Mouse (Mus musculus) midbrain, embryonic 15.5 days (tissue): ENCODE data around the gene S1pr4. TPM values are rescaled to one million over a fixed set of nuclear protein-coding genes. Genes with fewer than 3 reads are reported as not detected.

Source experiments
- ATAC-seq: fragments of 200-750 bp; cut with Nextera tagmentation; replicated peaks from 2 replicates; pipeline ENCODE4 v1.8.0; 2017; ENCODE audit warnings: moderate TSS enrichment
- H3K27ac ChIP-seq: fragments of 300-500 bp; sonication (generic); 2 replicates; pipeline ENCODE4 v1.5.1; 2015; ENCODE audit warnings: mild to moderate bottlenecking, inconsistent platforms
- H3K27me3 ChIP-seq: fragments of 300-500 bp; sonication (generic); replicated peaks from 2 replicates; pipeline ENCODE4 v1.6.1; 2015; ENCODE audit warnings: inconsistent platforms
- H3K36me3 ChIP-seq: fragments of 300-500 bp; sonication (generic); replicated peaks from 2 replicates; pipeline ENCODE4 v1.6.1; 2015; ENCODE audit warnings: inconsistent platforms
- H3K4me1 ChIP-seq: fragments of 300-500 bp; sonication (generic); 2 replicates; pipeline ENCODE4 v1.6.1; 2015; ENCODE audit warnings: inconsistent platforms
- H3K4me2 ChIP-seq: fragments of 300-500 bp; sonication (generic); 2 replicates; pipeline ENCODE4 v1.6.1; 2015; ENCODE audit warnings: inconsistent platforms, mild to moderate bottlenecking, moderate library complexity
- H3K4me3 ChIP-seq: fragments of 300-500 bp; sonication (generic); 2 replicates; pipeline ENCODE4 v1.5.1; 2015; ENCODE audit warnings: mild to moderate bottlenecking, inconsistent platforms
- H3K9ac ChIP-seq: fragments of 300-500 bp; sonication (generic); 2 replicates; pipeline ENCODE4 v1.6.1; 2015; ENCODE audit warnings: mild to moderate bottlenecking, inconsistent platforms
- H3K9me3 ChIP-seq: fragments of 300-500 bp; sonication (generic); 2 replicates; pipeline ENCODE4 v1.6.1; 2016; ENCODE audit warnings: inconsistent platforms
- WGBS: fragments of 180-500 bp; shearing (Covaris S2); methylation state at CpG from one replicate; pipeline ENCODE4 v1.1.7; 2015; ENCODE audit warnings: mixed read lengths; 5-methylcytosine and 5-hydroxymethylcytosine counted together
- polyA plus RNA-seq: library from polyadenylated mRNA; unstranded; fragments of >200 nt; fragmentation: Nextera tagmentation; extraction: Ambion mirVana; gene quantifications from 2 replicates; pipeline ENCODE4 v1.2.1, GENCODE M21; 2015

Gene S1pr4
- polyA plus RNA-seq, 1 experiment from 2014 or later: 0.71 TPM

- Histone ChIP-seq H3K27ac (no peak overlapping the region), H3K9me3 (no peaks in the 10 kb centered on the region), H3K4me2 (no peak overlapping the region), H3K9ac (no peak overlapping the region), H3K4me3 (no peak overlapping the region), H3K27me3 (peaks cover 4% of the 10 kb centered on the region; the same call in 1 of the 2 replicates), H3K36me3 (no peaks in the 10 kb centered on the region), H3K4me1 (no peaks in the 10 kb centered on the region)
- no peak for ATAC-seq
- WGBS: 86% methylated on average over 5 of the region's 5 CpGs
These were observed 13.9 kb upstream of the S1pr4 start for GRCm38 (mm10) chr10:81513798-81514197.

GRCm38 (mm10) chr10:81510246-81510810 lies 10.4 kb upstream of the S1pr4 start:
- Histone ChIP-seq H3K4me3 (no peak overlapping the region), H3K27me3 (no peaks in the 10 kb centered on the region; the same call in 1 of the 2 replicates), H3K9ac (no peak overlapping the region), H3K4me2 (no peak overlapping the region), H3K9me3 (no peaks in the 10 kb centered on the region), H3K36me3 (no peaks in the 10 kb centered on the region), H3K4me1 (no peaks in the 10 kb centered on the region), H3K27ac (no peak overlapping the region)
- WGBS: 80% methylated on average over 14 of the region's 14 CpGs
- no peak for ATAC-seq

- 81% methylated on average over 13 of the region's 13 CpGs for WGBS
- Histone ChIP-seq H3K9ac (no peak overlapping the region), H3K4me3 (no peak overlapping the region), H3K4me2 (no peak overlapping the region), H3K27ac (no peak overlapping the region), H3K27me3 (peaks cover 5% of the 10 kb centered on the region; the same call in 1 of the 2 replicates), H3K4me1 (0 out of 2 replicates have a peak, but pooled peaks cover 1% of the 10 kb centered on the region), H3K9me3 (no peaks in the 10 kb centered on the region), H3K36me3 (no peaks in the 10 kb centered on the region)
- ATAC-seq: no peak
These were observed 8.0 kb upstream of the S1pr4 start for GRCm38 (mm10) chr10:81507691-81508489.

GRCm38 (mm10) chr10:81507095-81507494 lies 7.2 kb upstream of the S1pr4 start:
- WGBS: 32% methylated on average over 6 of the region's 6 CpGs
- ATAC-seq: no peak
- Histone ChIP-seq H3K4me1 (0 out of 2 replicates have a peak, but pooled peaks cover 3% of the 10 kb centered on the region), H3K36me3 (no peaks in the 10 kb centered on the region), H3K27me3 (peaks cover 5% of the 10 kb centered on the region; the same call in 1 of the 2 replicates), H3K4me2 (no peak overlapping the region), H3K4me3 (no peak overlapping the region), H3K9me3 (no peaks in the 10 kb centered on the region), H3K9ac (no peak overlapping the region), H3K27ac (no peak overlapping the region)

- H3K36me3 ChIP-seq: no peaks in the 10 kb centered on the region
- 0 out of 2 replicates have a peak, but pooled peaks cover 3% of the 10 kb centered on the region for H3K4me1 ChIP-seq
- H3K27me3 ChIP-seq: peaks cover 5% of the 10 kb centered on the region; the same call in 1 of the 2 replicates
- H3K27ac ChIP-seq: no peak overlapping the region
- no peak overlapping the region for H3K4me3 ChIP-seq
- no peak for ATAC-seq
- H3K4me2 ChIP-seq: no peak overlapping the region
- H3K9ac ChIP-seq: no peak overlapping the region
- no peaks in the 10 kb centered on the region for H3K9me3 ChIP-seq
- 80% methylated on average over 15 of the region's 15 CpGs for WGBS
These were observed 5.2 kb upstream of the S1pr4 start for GRCm38 (mm10) chr10:81505016-81505664.

GRCm38 (mm10) chr10:81502658-81503057 lies 2.7 kb upstream of the S1pr4 start:
- 6% methylated on average over 36 of the region's 36 CpGs for WGBS
- peak; percentile 31; the same call in 1 of the 2 replicates for ATAC-seq

GRCm38 (mm10) chr10:81501863-81502262 lies 1.9 kb upstream of the S1pr4 start:
- no peaks in the 10 kb centered on the region for H3K9me3 ChIP-seq
- H3K4me3 ChIP-seq: no peak overlapping the region
- H3K27me3 ChIP-seq: peaks cover 5% of the 10 kb centered on the region; the same call in 1 of the 2 replicates
- no peak overlapping the region for H3K27ac ChIP-seq
- ATAC-seq: no peak
- peaks cover 13% of the 10 kb centered on the region; the same call in 1 of the 2 replicates for H3K4me1 ChIP-seq
- WGBS: 83% methylated on average over 5 of the region's 5 CpGs
- H3K36me3 ChIP-seq: no peaks in the 10 kb centered on the region
- H3K9ac ChIP-seq: no peak overlapping the region
- no peak overlapping the region for H3K4me2 ChIP-seq

More at GRCm38 (mm10) chr10:81502658-81503057, 2.7 kb upstream of the S1pr4 start:
- no peaks in the 10 kb centered on the region for H3K9me3 ChIP-seq
- peak overlapping the region; percentile 40 for H3K4me3 ChIP-seq
- no peaks in the 10 kb centered on the region for H3K36me3 ChIP-seq
- peaks cover 5% of the 10 kb centered on the region; the same call in 1 of the 2 replicates for H3K4me1 ChIP-seq
- no peak overlapping the region for H3K27ac ChIP-seq
- H3K9ac ChIP-seq: peak overlapping the region; percentile 42
- peak overlapping the region; percentile 70 for H3K4me2 ChIP-seq
- H3K27me3 ChIP-seq: peaks cover 5% of the 10 kb centered on the region; the same call in 1 of the 2 replicates

GRCm38 (mm10) chr10:81499250-81499901 lies 556 bp downstream of the S1pr4 start:
- Histone ChIP-seq H3K9ac (no peak overlapping the region), H3K4me1 (peaks cover 27% of the 10 kb centered on the region), H3K9me3 (no peaks in the 10 kb centered on the region), H3K27ac (no peak overlapping the region), H3K36me3 (no peaks in the 10 kb centered on the region), H3K4me2 (no peak overlapping the region), H3K4me3 (no peak overlapping the region), H3K27me3 (peaks cover 5% of the 10 kb centered on the region; the same call in 1 of the 2 replicates)
- WGBS: 79% methylated on average over 19 of the region's 23 CpGs
- no peak for ATAC-seq

- no peak overlapping the region for H3K4me2 ChIP-seq
- no peaks in the 10 kb centered on the region for H3K9me3 ChIP-seq
- H3K4me3 ChIP-seq: no peak overlapping the region
- H3K27me3 ChIP-seq: 0 out of 2 replicates have a peak, but pooled peaks cover under 1% of the 10 kb centered on the region
- H3K27ac ChIP-seq: no peak overlapping the region
- 84% methylated on average over 38 of the region's 38 CpGs for WGBS
- H3K4me1 ChIP-seq: peaks cover 34% of the 10 kb centered on the region
- no peaks in the 10 kb centered on the region for H3K36me3 ChIP-seq
- no peak for ATAC-seq
- no peak overlapping the region for H3K9ac ChIP-seq
These were observed 1.3 kb downstream of the S1pr4 start for GRCm38 (mm10) chr10:81498316-81499249.

GRCm38 (mm10) chr10:81497401-81498270 lies 2.3 kb downstream of the S1pr4 start:
- no peaks in the 10 kb centered on the region for H3K9me3 ChIP-seq
- peak overlapping the region; percentile 83 for H3K4me3 ChIP-seq
- H3K36me3 ChIP-seq: no peaks in the 10 kb centered on the region
- H3K4me1 ChIP-seq: peaks cover 31% of the 10 kb centered on the region
- H3K4me2 ChIP-seq: peak overlapping the region; percentile 84
- no peak for ATAC-seq
- no peaks in the 10 kb centered on the region for H3K27me3 ChIP-seq
- no peak overlapping the region; the same call in 1 of the 2 replicates for H3K9ac ChIP-seq
- H3K27ac ChIP-seq: peak overlapping the region; percentile 80; the same call in 1 of the 2 replicates
- WGBS: 78% methylated on average over 17 of the region's 17 CpGs
